ENCODE assay signal across 24 mouse cellular contexts in genomic region chr14:98173831-98174230, GRCm38 (mm10). TPM values are rescaled to one million over a fixed set of nuclear protein-coding genes. Genes with fewer than 3 reads are reported as not detected.
DNase-seq lines count a peak whose midpoint lies in the region; ATAC-seq and TF ChIP-seq lines count a peak whose summit lies in the region.
"Had no signal": no experiment of that assay in that cellular context is flagged by ENCODE, and none has a peak within 500 bp of the region (broad histone marks: within the 10 kb centered on the region; RNA-seq: fewer than 3 reads in every experiment).

No protein-coding gene starts in this region.

- no peak for TF ChIP-seq POLR2A in brain, embryonic 14.5 days (IDR thresholded peaks at IDR 0.05; ENCODE audit: borderline replicate concordance, extremely low read depth, insufficient read depth, insufficient read length, poor library complexity, severe bottlenecking)

- ATAC-seq in hindbrain, embryonic 14.5 days (ENCODE audit: low FRiP score) = no peak
- ATAC-seq: CD4-positive, CD25-positive, alpha-beta regulatory T cell, adult 4 months; intestine, embryonic 15.5 days had no signal

- no peaks in the 10 kb centered on the region for H3K9me3 ChIP-seq in hindbrain, embryonic 14.5 days (ENCODE audit: control insufficient read depth, low read length)
- H3K9me3 ChIP-seq in hindbrain, embryonic 10.5 days = no peaks in the 10 kb centered on the region
- H3K9me3 ChIP-seq: embryonic facial prominence, embryonic 10.5 days; heart, embryonic 10.5 days; hindbrain, embryonic 13.5 days; intestine, embryonic 15.5 days had no signal

- H3K9ac ChIP-seq in hindbrain, embryonic 14.5 days = no peak overlapping the region
- H3K9ac ChIP-seq: hindbrain, embryonic 13.5 days; intestine, embryonic 15.5 days had no signal

- no peak overlapping the region for H3K4me3 ChIP-seq in hindbrain, embryonic 14.5 days (replicated peaks; ENCODE audit: low read length)
- H3K4me3 ChIP-seq in hindbrain, embryonic 10.5 days = no peak overlapping the region
- H3K4me3 ChIP-seq: embryonic facial prominence, embryonic 10.5 days; heart, embryonic 10.5 days; hindbrain, embryonic 13.5 days; intestine, embryonic 15.5 days had no signal

- H3K36me3 ChIP-seq in hindbrain, embryonic 14.5 days (replicated peaks; ENCODE audit: control insufficient read depth, insufficient read depth) = no peaks in the 10 kb centered on the region
- H3K36me3 ChIP-seq in hindbrain, embryonic 10.5 days = no peaks in the 10 kb centered on the region
- H3K36me3 ChIP-seq: embryonic facial prominence, embryonic 10.5 days; G1E; heart, embryonic 10.5 days; hindbrain, embryonic 13.5 days; intestine, embryonic 15.5 days had no signal

- H3K4me1 ChIP-seq in hindbrain, embryonic 14.5 days (replicated peaks; ENCODE audit: control insufficient read depth, insufficient read depth, low read length) = peaks cover 18% of the 10 kb centered on the region
- H3K4me1 ChIP-seq in hindbrain, embryonic 10.5 days (replicated peaks) = peaks cover 46% of the 10 kb centered on the region
- H3K4me1 ChIP-seq: intestine, embryonic 15.5 days had no signal

- WGBS in hindbrain, embryonic 14.5 days = 20% methylated on average over 2 of the region's 2 CpGs
- 20% methylated on average over 2 of the region's 2 CpGs for WGBS in hindbrain, embryonic 10.5 days

- no peak overlapping the region for H3K27ac ChIP-seq in hindbrain, embryonic 14.5 days
- H3K27ac ChIP-seq in hindbrain, embryonic 10.5 days = no peak overlapping the region
- H3K27ac ChIP-seq: heart, embryonic 10.5 days; hindbrain, embryonic 13.5 days; intestine, embryonic 15.5 days had no signal

- H3K27me3 ChIP-seq in hindbrain, embryonic 14.5 days (ENCODE audit: control insufficient read depth, insufficient read depth, low read length) = no peaks in the 10 kb centered on the region
- H3K27me3 ChIP-seq in hindbrain, embryonic 10.5 days (ENCODE audit: insufficient read depth, poor library complexity, severe bottlenecking) = no peaks in the 10 kb centered on the region
- H3K27me3 ChIP-seq: hindbrain, embryonic 13.5 days; intestine, embryonic 15.5 days had no signal

- peak; percentile 41 for DNase-seq in embryo, embryonic 10.5 days (ENCODE audit: low spot score)
- no peak for DNase-seq in embryo, embryonic 11 days
- peak; percentile 24 for DNase-seq in hindbrain, embryonic 14.5 days (ENCODE audit: low spot score)
- DNase-seq in hindbrain, embryonic 10.5 days (ENCODE audit: low spot score) = no peak
- peak; percentile 89 for DNase-seq in brain, embryonic 14.5 days (ENCODE audit: low read depth)
- DNase-seq in retina, postnatal 1 day = peak; percentile 50
- no peak for DNase-seq in gastrocnemius, adult 8-10 months (ENCODE audit: low spot score in 2 of 2)
- DNase-seq: adrenal gland, adult 8-10 months; adrenal gland, postnatal 36 days; B cell, adult 2 months; cerebellum, adult 11 months; cerebellum, adult 9-10 months; cerebellum, postnatal 25 days; gastrocnemius, postnatal 10 days; heart, adult 18-20 months; heart, postnatal 10 days; heart, postnatal 4 days; kidney, adult 18-20 months had no signal

- no peak overlapping the region for H3K4me2 ChIP-seq in hindbrain, embryonic 14.5 days (replicated peaks)
- H3K4me2 ChIP-seq: hindbrain, embryonic 13.5 days; intestine, embryonic 15.5 days had no signal

- no peak for TF ChIP-seq CTCF in brain, embryonic 14.5 days (IDR thresholded peaks at IDR 0.05; ENCODE audit: borderline replicate concordance, extremely low read depth, insufficient read depth, insufficient read length)

RNA-seq across cellular contexts. Expression of gene Dach1, which starts 4.3 kb away (rescaled TPM):
- 23.5 and 24.7 TPM in 2 replicates for polyA plus RNA-seq in hindbrain, embryonic 14.5 days (2014; fragmentation: Nextera tagmentation; extraction: Ambion mirVana)
- 16.2 and 19.0 TPM in 2 replicates for polyA plus RNA-seq in hindbrain, embryonic 10.5 days (2016; fragmentation: Nextera tagmentation; extraction: Ambion mirVana)
- 13.1 and 23.1 TPM in 2 replicates for polyA plus RNA-seq in brain, embryonic 14.5 days (2012; rRNA removed)
- total RNA-seq in gastrocnemius, adult 8-10 months (2022) = 1 to 10 TPM; 1.2 to 3.2 (median 2.2) TPM
- polyA plus RNA-seq: CD4-positive, CD25-positive, alpha-beta regulatory T cell, adult 4 months; G1E had no signal

Comparison
In these comparisons a context has a peak if more than half of its experiments do, and no peak if none do; other contexts are left out.
1. DNase-seq: peak in embryo, embryonic 10.5 days (single experiment), hindbrain, embryonic 14.5 days (single experiment), brain, embryonic 14.5 days (single experiment) and retina, postnatal 1 day (single experiment); none in embryo, embryonic 11 days (single experiment), hindbrain, embryonic 10.5 days (single experiment) and gastrocnemius, adult 8-10 months (0 of 2).